Mouse (Mus musculus): ENCODE results near the gene Hps6.

The Hps6 gene

DNA sequence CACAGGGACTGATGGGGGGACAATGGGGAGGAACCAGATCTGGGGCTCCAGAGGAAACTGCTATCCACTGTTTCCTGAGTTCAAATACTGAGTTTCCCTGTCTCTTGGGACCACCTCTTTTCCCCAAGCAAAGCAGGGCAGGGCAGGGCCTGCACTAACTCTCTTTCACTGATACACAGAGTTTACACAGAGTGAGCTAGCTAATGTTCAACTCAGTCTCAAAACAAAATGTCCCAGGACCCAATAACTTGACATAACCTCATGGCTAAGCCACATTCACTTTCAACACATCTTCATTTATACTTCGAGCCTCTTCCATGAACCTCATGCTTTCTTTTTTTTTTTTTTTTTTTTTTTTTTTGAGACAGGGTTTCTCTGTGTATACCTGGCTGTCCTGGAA is 26.3 kb downstream of the Hps6 start:
- no peak for DNase-seq (ENCODE audit: low read depth, low spot score)

GRCm38 (mm10) chr19:46030196-46030983 is 27.1 kb downstream of the Hps6 start:
- no peak for DNase-seq (ENCODE audit: low read depth, low spot score)

DNA sequence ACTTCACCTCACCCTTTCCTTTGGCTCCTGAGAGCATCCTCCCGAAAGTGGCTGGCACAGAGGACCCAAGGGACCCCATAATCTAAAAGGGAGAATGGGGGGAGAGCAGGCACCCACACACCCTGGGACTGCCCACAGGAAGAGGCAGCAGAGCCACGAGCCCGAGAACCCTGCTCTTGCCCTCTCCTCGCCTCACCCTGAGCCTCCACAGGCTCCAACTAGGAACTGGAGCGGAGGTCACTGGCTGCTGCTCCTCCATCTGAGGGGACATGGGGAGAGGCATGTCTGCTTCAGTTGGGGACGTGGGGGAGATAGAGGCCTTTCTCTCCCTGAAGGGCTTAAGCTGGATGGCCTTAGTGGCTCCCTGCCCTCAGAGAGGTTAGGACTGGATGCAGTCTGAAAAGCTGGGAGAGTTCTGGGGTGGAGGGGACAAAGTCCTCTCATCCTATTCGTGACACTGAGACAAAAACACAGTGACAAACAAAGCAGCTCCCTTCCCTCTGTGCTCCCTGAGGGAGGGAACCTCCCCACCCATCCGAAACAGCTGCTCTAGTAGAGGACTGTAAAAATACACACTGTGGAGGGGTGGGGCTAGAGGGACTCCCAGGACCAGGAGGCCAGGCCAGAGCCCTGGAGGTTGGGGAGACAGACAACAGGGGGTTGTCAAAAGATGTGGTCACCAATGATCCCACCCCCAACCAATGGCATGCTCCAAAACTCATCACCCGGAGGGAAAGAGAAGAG is 28.6 kb downstream of the Hps6 start:
- DNase-seq (ENCODE audit: low read depth, low spot score), result no peak

GRCm38 (mm10) chr19:46032731-46033510 is 29.6 kb downstream of the Hps6 start:
- DNase-seq (ENCODE audit: low read depth, low spot score), result no peak

- DNase-seq (ENCODE audit: low read depth, low spot score), result no peak
These were observed 30.6 kb downstream of the Hps6 start for GRCm38 (mm10) chr19:46033911-46034310.

- no peak for DNase-seq (ENCODE audit: low read depth, low spot score)
These were observed 32.7 kb downstream of the Hps6 start for GRCm38 (mm10) chr19:46035971-46036370.

DNA sequence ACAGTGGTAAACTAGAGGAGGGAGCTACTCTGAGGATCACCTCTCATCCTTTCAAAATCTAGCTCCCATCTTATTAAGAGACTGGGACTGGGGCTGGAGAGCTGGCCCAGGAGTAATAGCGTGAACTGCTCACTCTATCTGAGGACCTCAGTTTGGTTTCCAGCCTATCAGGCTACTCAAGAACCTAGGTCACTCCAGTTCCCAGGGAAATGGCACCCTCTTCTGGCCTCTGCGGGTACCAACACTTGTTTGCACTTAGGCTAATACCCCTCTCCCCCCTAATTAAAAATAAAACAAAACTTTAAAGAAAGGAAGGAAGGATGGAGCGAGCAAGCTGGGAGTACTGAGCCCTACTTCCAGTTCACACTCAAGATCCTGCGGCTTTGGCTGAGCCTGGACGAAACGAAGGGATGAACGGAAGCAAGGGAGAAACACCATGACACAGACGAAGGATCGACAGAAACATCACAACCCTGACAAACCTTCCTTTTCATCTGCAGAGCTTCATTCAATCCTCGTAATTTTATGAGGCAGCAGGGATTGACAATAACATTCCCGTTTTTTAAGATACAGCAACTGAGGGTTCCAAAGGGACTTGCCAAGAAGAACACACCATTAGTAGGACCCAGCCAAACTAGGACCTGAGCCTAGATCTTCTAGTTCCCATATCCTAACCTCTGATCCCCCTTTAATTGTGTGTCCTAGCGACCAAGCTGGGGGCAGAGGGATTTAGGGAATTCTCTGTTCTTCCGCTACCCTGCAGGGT is 33.4 kb downstream of the Hps6 start:
- DNase-seq (ENCODE audit: low read depth, low spot score), result no peak

- DNase-seq (ENCODE audit: low read depth, low spot score), result no peak
These were observed 34.1 kb downstream of the Hps6 start for GRCm38 (mm10) chr19:46037243-46037924.

DNA sequence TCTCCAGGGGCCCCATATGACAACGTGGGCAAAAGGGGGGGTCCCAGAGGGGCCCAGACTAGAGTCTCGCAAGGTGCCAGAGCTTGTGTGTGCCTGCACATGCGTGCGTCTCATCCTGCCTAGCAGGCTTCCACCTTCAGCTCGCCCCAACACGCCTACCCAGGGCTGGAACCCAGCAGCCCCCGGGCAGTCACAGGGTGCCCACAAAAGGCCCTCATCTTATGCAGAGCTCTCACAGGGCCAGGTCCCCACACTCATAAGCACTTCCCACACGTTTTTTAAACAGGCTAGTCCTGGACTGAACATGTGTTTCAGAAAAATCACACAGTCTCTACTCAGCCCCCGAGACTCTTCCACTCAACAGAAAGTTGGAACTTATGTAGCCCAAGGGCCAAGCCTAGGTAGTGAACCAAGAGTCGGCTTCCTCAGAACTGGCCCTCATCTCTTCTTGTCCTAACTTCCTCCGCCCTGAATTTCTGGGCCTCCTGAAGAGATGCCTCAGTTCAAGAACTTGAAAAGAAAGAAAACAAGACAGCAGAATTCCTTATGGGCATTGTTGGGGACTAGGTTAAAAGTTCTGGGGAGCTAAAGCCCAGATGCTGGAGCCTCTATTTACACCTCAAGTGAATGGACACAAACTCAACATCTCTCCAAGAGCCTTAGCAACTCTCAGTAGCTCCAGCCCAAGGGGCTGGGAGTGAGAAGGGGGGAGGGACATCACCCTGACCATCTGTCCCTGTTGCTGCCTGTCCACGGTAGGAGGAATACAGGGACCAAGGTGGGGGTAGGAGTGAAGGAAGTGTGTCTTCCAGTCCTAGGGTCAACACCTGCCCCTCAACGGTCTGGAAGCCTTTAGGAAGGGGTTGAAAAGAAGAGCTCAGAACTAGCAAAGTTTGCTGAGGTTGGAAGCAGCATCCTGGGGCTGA is 34.9 kb downstream of the Hps6 start:
- DNase-seq (ENCODE audit: low read depth, low spot score), result no peak

- no peak for DNase-seq (ENCODE audit: low read depth, low spot score)
These were observed 35.5 kb downstream of the Hps6 start for GRCm38 (mm10) chr19:46038851-46039260.

DNA sequence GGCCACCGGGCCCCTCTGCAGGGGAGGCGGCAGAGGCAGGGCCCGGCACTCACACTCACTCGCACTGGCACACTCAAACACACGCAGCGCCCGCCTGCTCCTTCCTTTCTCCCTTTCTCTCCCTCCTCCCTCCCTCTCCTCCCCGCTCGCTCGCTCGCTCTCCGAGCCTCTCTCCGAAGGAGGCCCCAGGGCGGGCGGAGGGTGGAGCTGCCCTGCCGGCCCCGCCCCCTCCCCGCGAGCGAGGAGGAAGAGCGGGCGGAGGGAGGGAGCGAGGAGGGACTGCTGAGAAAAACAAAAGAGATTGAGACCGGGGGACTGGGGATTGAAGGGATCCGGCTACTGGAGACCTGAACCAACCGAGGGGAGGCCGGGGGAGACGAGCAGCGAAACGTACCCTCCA is 36.2 kb downstream of the Hps6 start:
- peak; percentile 92 for DNase-seq (ENCODE audit: low read depth, low spot score)

- DNase-seq (ENCODE audit: low read depth, low spot score), result no peak
These were observed 37.0 kb downstream of the Hps6 start for GRCm38 (mm10) chr19:46040149-46040902.

GRCm38 (mm10) chr19:46041299-46041932 is 38.1 kb downstream of the Hps6 start:
- no peak for DNase-seq (ENCODE audit: low read depth, low spot score)

- DNase-seq (ENCODE audit: low read depth, low spot score), result peak; percentile 80
These were observed 38.7 kb downstream of the Hps6 start for GRCm38 (mm10) chr19:46041933-46042475.

DNA sequence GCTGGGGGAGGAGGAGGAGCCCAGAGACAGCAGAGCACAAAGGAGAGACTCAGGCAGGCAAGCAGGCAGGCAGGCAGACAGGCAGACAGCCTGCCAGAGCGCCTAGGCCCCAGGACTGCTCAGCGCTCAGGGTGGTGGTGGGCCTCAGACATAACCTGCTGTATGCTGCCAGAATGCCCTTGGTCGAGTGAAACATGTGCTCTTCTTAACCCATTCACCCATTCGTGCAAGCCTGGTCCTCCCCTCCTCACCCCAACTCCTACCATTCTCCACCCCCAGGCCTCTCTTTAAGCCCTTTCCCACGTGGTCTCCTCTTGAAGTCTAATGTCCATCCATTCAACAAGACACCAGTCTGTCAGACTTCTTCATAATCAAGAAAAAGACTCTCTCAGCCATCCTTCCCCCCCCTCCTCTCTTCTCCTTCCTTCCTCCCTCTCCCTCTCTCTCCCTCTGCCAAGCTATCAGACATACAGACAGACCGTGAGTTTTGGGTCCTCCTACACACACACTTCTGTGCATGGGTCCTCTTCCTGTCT is 39.2 kb downstream of the Hps6 start:
- DNase-seq (ENCODE audit: low read depth, low spot score), result peak; percentile 74

DNA sequence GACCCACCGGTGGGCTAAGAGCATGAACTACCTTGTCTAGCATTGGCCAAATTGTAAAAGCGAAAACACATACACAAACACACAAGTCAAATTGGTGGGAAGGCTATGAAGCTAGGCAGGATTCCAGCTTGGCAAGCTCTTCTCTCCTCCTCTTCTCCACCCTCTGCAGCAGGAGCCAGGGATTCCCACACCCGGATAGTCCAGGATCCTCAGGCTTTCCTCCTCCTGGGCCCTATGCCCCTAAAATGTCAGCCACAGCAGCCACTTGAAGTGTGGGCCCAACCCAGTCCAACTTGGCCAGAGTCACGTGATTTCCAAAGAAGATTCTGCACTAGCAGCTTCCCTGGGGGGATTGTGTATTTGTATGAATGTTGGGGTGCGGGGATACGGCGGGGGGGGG is 40.1 kb downstream of the Hps6 start:
- no peak for DNase-seq (ENCODE audit: low read depth, low spot score)

DNA sequence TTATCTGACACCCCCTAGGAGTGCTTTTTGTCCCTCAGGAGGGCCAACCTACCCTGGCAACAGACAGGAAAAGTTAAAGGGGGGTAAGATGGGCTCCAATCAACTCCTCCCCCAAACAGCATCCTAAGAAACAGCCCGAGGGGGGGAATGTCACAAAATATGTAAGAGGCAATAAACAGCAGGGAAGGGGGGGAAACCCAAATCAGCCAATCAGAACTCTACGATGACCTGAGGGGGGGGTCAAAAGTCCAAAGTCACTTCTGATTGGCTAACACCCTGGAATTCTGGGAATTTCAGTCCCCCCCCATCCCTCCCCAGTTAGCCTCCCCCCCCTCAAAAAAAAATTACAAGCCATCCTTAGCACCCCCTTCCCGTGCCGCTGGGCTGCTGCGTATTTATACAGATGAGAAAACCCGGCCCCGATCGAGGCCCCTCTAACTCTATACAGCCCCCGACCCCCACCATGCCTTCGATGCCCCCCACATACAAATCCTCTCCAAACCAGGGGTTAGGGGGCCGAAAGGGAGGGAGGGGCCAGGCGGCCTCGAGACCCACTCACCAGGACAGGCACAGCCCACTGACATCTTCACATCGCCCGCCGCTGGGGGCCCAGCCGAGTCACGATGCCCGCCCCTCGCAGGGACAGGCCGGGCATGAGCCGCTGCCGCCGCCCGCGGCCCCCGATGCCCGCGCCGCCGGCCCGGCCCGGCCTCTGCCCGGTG is 41.1 kb downstream of the Hps6 start, which contains the start of gene Pprc1:
TSS of gene Pprc1 (plus strand) at position 616 of the 722 bp plus-strand sequence.
- DNase-seq (ENCODE audit: low read depth, low spot score), result peak; percentile 68

All from mesoderm, embryonic 11.5 days (tissue).